Mouse (Mus musculus) E14TG2a.4 (cell line): Measurements from ENCODE around the gene Flnb.

Source experiments
- H3K27me3 ChIP-seq: 2 replicates; pipeline ENCODE4 v1.6.1; 2014; ENCODE audit warnings: low read length, control low read depth; ENCODE audit not compliant: insufficient read depth
- H3K36me3 ChIP-seq: 2 replicates; pipeline ENCODE4 v1.6.1; 2014; ENCODE audit warnings: low read length, control low read depth; ENCODE audit not compliant: insufficient read depth
- H3K4me1 ChIP-seq: replicated peaks from 2 replicates; pipeline ENCODE4 v1.6.1; 2014; ENCODE audit warnings: low read depth, low read length, control low read depth
- H3K4me3 ChIP-seq: replicated peaks from 2 replicates; pipeline ENCODE4 v1.5.1; 2014; ENCODE audit warnings: mild to moderate bottlenecking, low read length
- H3K9me3 ChIP-seq: 2 replicates; pipeline ENCODE4 v1.6.1; 2014; ENCODE audit warnings: low read length, control low read depth
- CTCF ChIP-seq: conservative IDR thresholded peaks from 2 replicates; pipeline ENCODE4 v1.5.1; 2014; ENCODE audit warnings: low read length
- NANOG ChIP-seq: IDR thresholded peaks from 2 replicates; pipeline ENCODE4 v1.6.1; 2014; ENCODE audit warnings: borderline replicate concordance, low read length, mixed read lengths
- POU5F1 ChIP-seq: IDR thresholded peaks from 2 replicates; pipeline ENCODE4 v1.6.1; 2014; ENCODE audit warnings: low read length, borderline replicate concordance

Flnb gene

DNA sequence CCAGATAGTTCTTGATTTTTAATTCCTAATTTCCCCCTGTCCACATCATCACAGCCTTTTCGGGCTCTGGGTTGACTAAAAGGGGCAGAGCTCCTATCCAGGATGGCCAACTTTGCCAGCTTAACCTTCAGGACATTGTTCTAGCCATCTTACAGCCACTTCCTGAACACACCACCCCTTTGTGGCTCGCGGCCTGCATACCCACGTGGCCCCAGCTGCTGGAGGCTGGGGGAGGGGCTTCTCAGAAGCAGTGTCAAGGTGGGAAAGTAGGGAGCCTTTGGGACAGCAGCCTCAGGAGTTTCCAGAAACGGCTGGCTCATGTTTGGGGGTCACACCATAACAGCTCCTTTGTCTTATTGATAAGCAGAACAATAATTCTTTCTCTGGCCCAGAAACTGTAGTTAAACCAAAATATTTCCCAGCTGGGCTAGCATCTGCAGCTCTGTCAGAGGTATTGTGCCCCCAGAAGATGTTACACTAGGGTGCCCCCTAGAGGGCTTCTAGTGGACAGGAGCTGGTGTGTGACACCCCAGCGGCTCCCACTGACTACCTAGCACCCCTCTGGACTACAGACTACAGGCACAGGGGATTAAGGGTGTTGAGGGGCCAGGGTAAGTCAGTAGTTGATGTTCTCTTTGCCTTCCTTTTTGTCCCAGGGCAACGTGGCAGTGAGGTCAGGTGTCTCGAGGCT, 126.7 kb downstream of the Flnb start:
- Histone ChIP-seq H3K4me3 (no peak overlapping the region), H3K27me3 (no peaks in the 10 kb centered on the region), H3K4me1 (peaks cover 69% of the 10 kb centered on the region), H3K36me3 (peaks cover 79% of the 10 kb centered on the region), H3K9me3 (no peaks in the 10 kb centered on the region)
- TF ChIP-seq POU5F1 = no peak
- peak; percentile 36 for TF ChIP-seq CTCF

DNA sequence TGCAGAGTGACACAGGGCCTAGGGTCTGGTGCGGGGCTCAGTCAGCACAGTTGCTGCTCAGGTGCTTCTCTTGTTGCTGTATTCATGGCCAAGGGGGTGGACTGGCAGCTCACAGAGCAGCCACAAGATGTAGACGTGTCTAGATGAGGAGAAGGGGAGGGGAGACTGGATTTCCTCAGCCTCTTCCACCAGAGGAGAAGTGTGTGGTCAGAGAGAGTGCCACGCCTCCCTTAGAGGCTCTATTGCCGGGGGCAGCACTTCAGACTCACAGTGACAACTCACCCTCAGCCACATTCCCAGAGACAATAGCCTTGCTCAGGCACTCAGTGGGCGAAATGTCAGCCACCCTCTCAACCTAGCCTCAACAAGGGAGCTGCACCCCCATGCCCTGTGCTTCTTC, 127.5 kb downstream of the Flnb start:
- TF ChIP-seq NANOG (no peak), POU5F1 (no peak), CTCF (no peak)
- H3K9me3 ChIP-seq = no peaks in the 10 kb centered on the region

DNA sequence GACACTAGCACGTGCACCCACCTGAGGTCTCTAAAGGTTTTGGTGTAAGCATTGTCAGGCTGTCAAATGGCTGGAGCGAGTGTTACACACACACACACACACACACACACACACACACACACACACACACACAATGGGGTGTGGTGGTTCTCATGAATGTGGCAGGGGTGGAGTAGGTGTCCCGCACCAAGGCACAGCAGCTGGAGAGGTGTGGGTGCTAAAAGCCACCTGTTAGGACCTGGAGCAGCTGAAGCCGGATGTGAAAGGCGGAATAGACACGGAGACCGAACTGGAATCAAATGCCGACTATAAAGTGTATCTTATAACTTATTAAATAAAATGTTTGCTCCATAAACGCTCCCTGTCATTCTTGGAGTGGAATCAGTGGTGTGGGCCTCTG, 133.5 kb downstream of the Flnb start:
- peaks cover 52% of the 10 kb centered on the region for H3K36me3 ChIP-seq
- H3K27me3 ChIP-seq = no peaks in the 10 kb centered on the region
- peaks cover 67% of the 10 kb centered on the region for H3K4me1 ChIP-seq
- TF ChIP-seq POU5F1 = no peak
- TF ChIP-seq CTCF = no peak
- TF ChIP-seq NANOG = no peak
- H3K9me3 ChIP-seq = no peaks in the 10 kb centered on the region
- no peak overlapping the region; the same call in 1 of the 2 replicates for H3K4me3 ChIP-seq

More for the DNA sequence above, 127.5 kb downstream of the Flnb start:
- Histone ChIP-seq H3K4me1 (peaks cover 66% of the 10 kb centered on the region), H3K27me3 (no peaks in the 10 kb centered on the region), H3K36me3 (peaks cover 80% of the 10 kb centered on the region), H3K4me3 (no peak overlapping the region)

DNA sequence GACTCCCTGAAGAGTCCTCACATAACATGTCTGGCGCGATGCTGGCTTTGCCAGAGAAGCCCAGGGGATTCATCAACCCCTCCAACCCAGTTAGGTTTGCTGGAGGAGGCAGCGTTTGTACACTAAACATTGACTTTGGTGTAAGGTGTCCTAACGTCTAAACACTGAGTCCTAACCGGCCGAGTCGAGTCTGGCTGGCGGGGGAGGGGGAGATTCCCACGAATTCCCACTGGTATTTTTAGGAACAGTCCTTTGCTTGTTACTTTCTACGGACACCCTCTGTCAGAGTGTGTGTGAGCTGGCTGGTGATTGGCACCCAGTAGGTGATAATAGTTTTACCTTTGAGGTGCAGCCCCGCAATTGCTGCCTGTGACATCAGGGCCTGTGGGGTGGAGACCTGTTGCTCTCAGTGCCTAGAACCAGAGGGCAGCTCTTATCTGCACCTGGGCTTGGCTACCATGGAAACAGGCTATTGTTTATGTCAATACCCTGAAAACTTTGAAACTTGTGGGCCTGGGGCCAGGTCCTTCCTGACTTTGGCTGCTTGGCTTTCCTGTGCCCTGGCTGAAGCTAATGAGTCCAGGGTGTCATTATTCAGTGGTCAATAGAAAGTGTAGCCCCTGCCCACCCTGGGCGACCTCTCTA, 135.0 kb downstream of the Flnb start:
- H3K36me3 ChIP-seq = peaks cover 39% of the 10 kb centered on the region
- H3K9me3 ChIP-seq = no peaks in the 10 kb centered on the region
- TF ChIP-seq CTCF (no peak), NANOG (no peak), POU5F1 (no peak)
- H3K4me1 ChIP-seq = peaks cover 82% of the 10 kb centered on the region
- no peaks in the 10 kb centered on the region for H3K27me3 ChIP-seq
- peak overlapping the region; percentile 56 for H3K4me3 ChIP-seq

DNA sequence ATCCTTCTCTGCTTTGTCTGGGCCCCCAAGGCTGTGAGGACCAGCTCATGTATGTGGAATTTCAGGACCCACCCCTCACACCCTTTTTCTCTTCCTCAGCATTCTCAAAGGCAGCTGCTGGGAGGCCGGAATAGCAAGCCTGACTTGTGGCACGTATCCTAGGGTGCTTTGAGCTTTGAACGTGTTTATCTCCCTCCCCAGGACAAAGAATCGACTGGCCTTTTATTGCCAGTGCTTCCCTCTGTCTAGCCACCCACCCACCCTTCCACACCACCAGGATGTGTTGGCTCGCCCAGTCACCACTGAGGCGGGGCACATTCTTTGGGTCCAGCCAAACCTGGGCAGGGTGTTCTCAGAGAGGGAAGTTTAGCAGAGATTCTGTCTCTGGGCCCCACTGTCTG, 136.3 kb downstream of the Flnb start:
- peaks cover 89% of the 10 kb centered on the region for H3K4me1 ChIP-seq
- H3K27me3 ChIP-seq = no peaks in the 10 kb centered on the region
- TF ChIP-seq NANOG (no peak), POU5F1 (no peak), CTCF (no peak)

DNA sequence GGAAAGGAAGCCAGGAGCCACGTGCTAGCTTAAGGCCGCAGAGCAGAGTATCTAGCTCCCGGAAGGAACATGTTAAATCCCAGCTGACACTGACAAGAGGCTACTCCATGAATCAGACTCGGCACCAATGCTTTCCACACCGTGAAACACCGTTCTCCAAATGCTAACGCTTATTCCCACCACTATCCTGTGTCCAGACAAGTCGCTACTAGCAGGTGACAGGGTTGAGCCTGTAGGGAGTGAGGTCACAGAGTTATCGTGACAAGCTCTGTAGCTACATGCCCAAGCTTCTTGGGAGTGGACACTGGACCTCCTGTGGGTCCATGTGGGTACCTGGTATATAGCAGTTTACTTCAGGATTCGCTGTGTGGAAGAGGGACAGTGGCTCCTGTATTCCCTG, 138.7 kb downstream of the Flnb start:
- TF ChIP-seq NANOG (no peak), CTCF (no peak), POU5F1 (no peak)
- Histone ChIP-seq H3K36me3 (peaks cover 15% of the 10 kb centered on the region), H3K27me3 (no peaks in the 10 kb centered on the region), H3K4me1 (peaks cover 94% of the 10 kb centered on the region), H3K4me3 (no peak overlapping the region), H3K9me3 (no peaks in the 10 kb centered on the region)

More for the DNA sequence above, 136.3 kb downstream of the Flnb start:
- peaks cover 29% of the 10 kb centered on the region for H3K36me3 ChIP-seq
- H3K9me3 ChIP-seq = no peaks in the 10 kb centered on the region
- 0 out of 2 replicates have a peak overlapping the region, but pooled peaks have one; percentile 29 for H3K4me3 ChIP-seq

DNA sequence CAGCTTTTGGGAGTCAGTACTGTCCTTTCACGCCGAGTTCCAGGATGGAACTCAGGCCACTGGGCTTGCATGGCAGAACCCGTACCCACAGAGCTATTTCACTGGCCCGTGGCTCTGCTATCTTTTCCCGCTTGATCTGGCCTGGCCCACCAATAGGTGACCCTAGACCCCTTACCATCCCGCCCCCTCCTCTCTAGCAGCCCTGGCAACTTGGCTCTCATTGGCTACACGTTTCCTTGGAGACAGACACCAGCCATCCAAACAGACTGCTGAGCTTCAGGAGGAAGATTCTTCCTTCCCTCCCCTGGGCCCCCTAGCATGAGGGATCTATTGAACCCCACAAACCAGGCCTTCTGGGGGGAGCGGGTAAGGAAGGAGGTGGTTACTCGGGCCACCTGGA, 139.3 kb downstream of the Flnb start, which contains the start of gene Gm45521:
TSS of gene Gm45521 (plus strand) at position 240 of the 400 bp plus-strand sequence.
- Histone ChIP-seq H3K9me3 (no peaks in the 10 kb centered on the region), H3K4me1 (peaks cover 94% of the 10 kb centered on the region), H3K36me3 (peaks cover 17% of the 10 kb centered on the region), H3K4me3 (peak within 1 kb of the TSS; percentile 68), H3K27me3 (no peaks in the 10 kb centered on the region)
- TF ChIP-seq POU5F1 = no peak

DNA sequence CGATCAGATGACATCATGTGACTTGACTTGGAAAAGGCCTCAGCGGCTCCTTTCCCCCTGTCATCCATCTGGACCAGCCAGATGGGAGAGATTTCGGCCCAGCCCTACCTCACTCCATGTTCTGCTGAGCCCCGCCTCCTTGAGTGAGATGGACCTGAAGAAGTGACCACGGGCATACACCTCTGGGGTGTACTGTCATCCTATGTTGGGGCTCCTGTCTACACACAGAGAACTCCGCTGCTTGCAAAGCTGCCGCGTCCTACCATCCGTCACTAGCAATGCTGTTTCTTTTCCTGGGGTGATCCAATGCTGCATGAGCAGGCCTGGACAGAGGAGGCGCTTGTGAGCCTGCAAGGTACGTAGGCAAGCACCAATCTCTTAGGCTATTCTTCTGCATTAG, 142.9 kb downstream of the Flnb start:
- Histone ChIP-seq H3K9me3 (no peaks in the 10 kb centered on the region), H3K27me3 (no peaks in the 10 kb centered on the region), H3K4me1 (peaks cover 86% of the 10 kb centered on the region), H3K36me3 (peaks cover 36% of the 10 kb centered on the region), H3K4me3 (0 out of 2 replicates have a peak overlapping the region, but pooled peaks have one; percentile 13)
- TF ChIP-seq NANOG = no peak
- no peak for TF ChIP-seq POU5F1
- TF ChIP-seq CTCF = peak; percentile 46

DNA sequence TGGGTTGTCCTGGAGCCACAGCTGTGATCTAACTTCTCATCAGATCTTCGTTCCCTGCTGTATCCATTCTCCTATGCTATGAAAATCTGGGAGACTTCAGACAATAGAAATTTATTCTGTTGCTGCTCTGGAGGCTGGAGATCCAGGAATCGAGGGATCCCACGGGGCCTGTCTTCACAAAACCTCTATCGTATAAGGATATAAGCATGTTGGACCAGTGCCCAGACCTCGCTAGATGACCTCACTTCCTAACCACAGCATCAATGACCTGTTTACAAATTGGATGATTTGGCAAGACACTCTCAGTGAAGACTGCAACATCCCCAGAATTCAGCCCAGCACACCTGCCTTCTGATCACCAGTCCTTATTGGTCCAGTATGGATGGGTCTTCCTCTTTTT, 144.0 kb downstream of the Flnb start:
- Histone ChIP-seq H3K36me3 (peaks cover 36% of the 10 kb centered on the region), H3K9me3 (no peaks in the 10 kb centered on the region), H3K27me3 (no peaks in the 10 kb centered on the region), H3K4me3 (no peak overlapping the region), H3K4me1 (peaks cover 76% of the 10 kb centered on the region)
- TF ChIP-seq POU5F1 = no peak
- no peak for TF ChIP-seq CTCF
- no peak for TF ChIP-seq NANOG
